Mouse (Mus musculus) lung, embryonic 15.5 days (tissue): Measurements from ENCODE around the gene Atp11c. TPM values are rescaled to one million over a fixed set of nuclear protein-coding genes. Genes with fewer than 3 reads are reported as not detected.

Experiments
- ATAC-seq: fragments of 200-750 bp; cut with Nextera tagmentation; 2 replicates; pipeline ENCODE4 v1.8.0; 2017; ENCODE audit warnings: moderate number of reproducible peaks, borderline replicate concordance; ENCODE audit not compliant: low FRiP score, low TSS enrichment; ENCODE audit errors: extremely low read depth
- H3K27ac ChIP-seq: fragments of 300-500 bp; sonication (generic); 2 replicates; pipeline ENCODE4 v1.5.1; 2015; ENCODE audit warnings: moderate library complexity, mild to moderate bottlenecking, inconsistent platforms
- H3K27me3 ChIP-seq: fragments of 300-500 bp; sonication (generic); 2 replicates; pipeline ENCODE4 v1.6.1; 2015; ENCODE audit warnings: inconsistent platforms
- H3K36me3 ChIP-seq: fragments of 300-500 bp; sonication (generic); 2 replicates; pipeline ENCODE4 v1.6.1; 2015; ENCODE audit warnings: inconsistent platforms
- H3K4me1 ChIP-seq: fragments of 300-500 bp; sonication (generic); 2 replicates; pipeline ENCODE4 v1.6.1; 2015; ENCODE audit warnings: inconsistent platforms
- H3K4me2 ChIP-seq: fragments of 300-500 bp; sonication (generic); 2 replicates; pipeline ENCODE4 v1.6.1; 2015; ENCODE audit warnings: inconsistent platforms, mild to moderate bottlenecking, moderate library complexity
- H3K4me3 ChIP-seq: fragments of 300-500 bp; sonication (generic); 2 replicates; pipeline ENCODE4 v1.5.1; 2015; ENCODE audit warnings: mild to moderate bottlenecking, inconsistent platforms
- H3K9ac ChIP-seq: fragments of 300-500 bp; sonication (generic); 2 replicates; pipeline ENCODE4 v1.6.1; 2015; ENCODE audit warnings: inconsistent platforms
- H3K9me3 ChIP-seq: fragments of 300-500 bp; sonication (generic); 2 replicates; pipeline ENCODE4 v1.6.1; 2016; ENCODE audit warnings: inconsistent platforms
- WGBS: fragments of 180-500 bp; shearing (Covaris S2); methylation state at CpG from one replicate; pipeline ENCODE4 v1.1.7; 2015; 5-methylcytosine and 5-hydroxymethylcytosine counted together
- polyA plus RNA-seq: library from polyadenylated mRNA; unstranded; fragments of >200 nt; fragmentation: Nextera tagmentation; extraction: Ambion mirVana; gene quantifications from 2 replicates; pipeline ENCODE4 v1.2.1, GENCODE M21; 2015

The Atp11c gene
- 7.2 and 7.8 TPM in 2 replicates for polyA plus RNA-seq

DNA sequence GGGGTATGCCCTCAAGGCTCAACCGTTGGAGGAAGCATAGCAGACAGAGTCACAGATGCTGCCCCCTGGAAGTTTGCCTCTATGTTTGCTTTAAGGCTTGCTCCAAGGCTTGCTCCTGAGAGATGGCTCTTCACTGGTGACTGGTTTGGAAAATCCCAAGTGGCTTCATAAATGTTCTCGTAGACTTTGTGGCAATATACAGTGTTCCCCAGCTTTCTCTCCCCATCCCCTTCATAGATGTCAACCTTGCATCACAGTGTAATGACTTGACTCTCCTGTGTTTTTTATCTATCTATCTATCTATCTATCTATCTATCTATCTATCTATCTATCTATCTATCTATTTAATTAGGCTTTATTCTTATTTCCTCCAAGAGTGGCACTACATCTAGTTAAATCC lies at the start of gene Atp11c:
Gene Atp11c, minus strand, starts transcription at position 101 of the 400 bp plus-strand sequence.
- Histone ChIP-seq H3K36me3 (no peaks in the 10 kb centered on the region), H3K4me2 (no peak within 1 kb of the TSS), H3K27ac (no peak within 1 kb of the TSS), H3K4me1 (no peaks in the 10 kb centered on the region), H3K4me3 (no peak within 1 kb of the TSS), H3K27me3 (no peaks in the 10 kb centered on the region), H3K9ac (no peak within 1 kb of the TSS), H3K9me3 (no peaks in the 10 kb centered on the region)
- no peak for ATAC-seq
- 76% methylated on average over 2 of the region's 2 CpGs for WGBS

- no peak overlapping the region for H3K4me2 ChIP-seq
- WGBS: 35% methylated on average over 3 of the region's 3 CpGs
- H3K4me1 ChIP-seq: no peaks in the 10 kb centered on the region
- no peaks in the 10 kb centered on the region for H3K9me3 ChIP-seq
- H3K27ac ChIP-seq: no peak overlapping the region
- no peak for ATAC-seq
- H3K36me3 ChIP-seq: no peaks in the 10 kb centered on the region
- H3K9ac ChIP-seq: no peak overlapping the region
- no peaks in the 10 kb centered on the region for H3K27me3 ChIP-seq
- no peak overlapping the region for H3K4me3 ChIP-seq
Measured at GRCm38 (mm10) chrX:60609202-60609601, 16.7 kb upstream of the Atp11c start.

- H3K4me3 ChIP-seq: no peak overlapping the region
- H3K4me1 ChIP-seq: no peaks in the 10 kb centered on the region
- no peak for ATAC-seq
- H3K27me3 ChIP-seq: no peaks in the 10 kb centered on the region
- H3K9ac ChIP-seq: no peak overlapping the region
- no peaks in the 10 kb centered on the region for H3K9me3 ChIP-seq
- H3K4me2 ChIP-seq: no peak overlapping the region
- H3K36me3 ChIP-seq: no peaks in the 10 kb centered on the region
- WGBS: 25% methylated on average over 1 of the region's 1 CpGs
- H3K27ac ChIP-seq: no peak overlapping the region
Measured at GRCm38 (mm10) chrX:60570539-60570938, 22.0 kb downstream of the Atp11c start.

DNA sequence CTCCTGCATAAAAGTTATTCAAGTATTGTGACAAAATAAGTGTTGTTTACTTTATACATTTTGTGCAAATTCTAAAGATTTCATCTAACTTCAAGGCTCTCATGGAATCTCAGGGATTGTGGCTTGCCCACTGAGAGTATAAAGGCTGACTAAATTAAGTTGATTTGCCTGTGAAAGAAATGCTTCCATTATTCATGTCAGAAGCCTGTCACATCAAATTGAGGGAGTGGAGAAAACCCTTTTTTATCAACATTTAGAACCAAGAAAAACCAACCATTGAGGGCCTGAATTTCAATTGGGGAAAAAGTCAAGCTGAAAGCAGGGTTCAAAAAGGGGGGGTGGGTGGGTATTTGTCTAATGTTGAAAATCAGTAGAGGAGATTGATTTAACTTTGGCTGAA lies 23.5 kb downstream of the Atp11c start:
- no peaks in the 10 kb centered on the region for H3K9me3 ChIP-seq
- H3K27me3 ChIP-seq: no peaks in the 10 kb centered on the region
- no peaks in the 10 kb centered on the region for H3K36me3 ChIP-seq
- no peak overlapping the region for H3K4me2 ChIP-seq
- no peak overlapping the region for H3K4me3 ChIP-seq
- no peak overlapping the region for H3K27ac ChIP-seq
- H3K9ac ChIP-seq: no peak overlapping the region
- no peak for ATAC-seq
- H3K4me1 ChIP-seq: no peaks in the 10 kb centered on the region

DNA sequence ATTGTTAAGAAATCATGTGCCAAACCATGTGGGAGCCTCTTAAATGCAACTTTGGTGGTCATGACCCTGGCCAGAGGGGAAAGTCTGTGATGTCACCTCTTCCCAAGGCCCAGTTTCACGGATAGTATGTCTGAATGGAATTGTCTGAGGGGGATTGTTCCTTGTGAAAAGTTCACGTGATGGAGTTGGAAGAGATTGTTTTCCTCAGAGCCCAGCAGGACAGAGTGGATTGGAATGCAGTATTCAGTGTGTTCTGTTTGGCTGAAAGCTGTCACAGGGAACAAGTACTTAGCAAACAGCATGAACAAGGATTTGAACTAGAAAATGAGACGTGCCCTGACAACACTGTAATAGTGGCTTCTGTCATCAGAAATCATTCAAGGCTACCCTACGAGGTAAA lies 37.3 kb downstream of the Atp11c start:
- ATAC-seq: no peak
- H3K4me1 ChIP-seq: no peaks in the 10 kb centered on the region
- H3K27me3 ChIP-seq: no peaks in the 10 kb centered on the region
- H3K4me3 ChIP-seq: no peak overlapping the region
- WGBS: 54% methylated on average over 4 of the region's 4 CpGs
- no peaks in the 10 kb centered on the region for H3K9me3 ChIP-seq
- no peak overlapping the region for H3K4me2 ChIP-seq
- no peak overlapping the region for H3K27ac ChIP-seq
- no peak overlapping the region for H3K9ac ChIP-seq
- no peaks in the 10 kb centered on the region for H3K36me3 ChIP-seq

GRCm38 (mm10) chrX:60547444-60548304 lies 44.8 kb downstream of the Atp11c start:
- peak; percentile 96 for ATAC-seq
- peaks cover 7% of the 10 kb centered on the region for H3K27me3 ChIP-seq

DNA sequence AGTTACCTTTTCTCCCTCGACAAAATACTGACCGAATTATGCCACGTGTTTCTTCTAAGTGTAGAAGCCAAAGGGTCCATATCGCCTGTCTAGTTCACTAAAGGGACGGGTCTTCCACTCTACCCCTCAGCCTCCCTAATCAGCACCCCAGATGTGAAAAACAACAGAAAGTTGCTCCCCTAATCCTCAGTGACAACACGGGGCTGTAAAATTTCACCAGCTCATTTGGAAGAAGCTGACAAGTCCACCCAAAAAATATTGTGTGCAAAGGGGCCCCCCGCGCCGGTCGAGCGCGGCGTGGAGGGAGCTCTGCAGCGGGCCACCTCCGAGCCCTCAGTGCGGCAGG lies 45.4 kb downstream of the Atp11c start:
- H3K4me1 ChIP-seq: no peaks in the 10 kb centered on the region
- WGBS: 20% methylated on average over 16 of the region's 16 CpGs
- ATAC-seq: no peak

More at GRCm38 (mm10) chrX:60547444-60548304, 44.8 kb downstream of the Atp11c start:
- H3K4me3 ChIP-seq: peak overlapping the region; percentile 51
- H3K9ac ChIP-seq: peak overlapping the region; percentile 31; the same call in 1 of the 2 replicates
- H3K4me1 ChIP-seq: no peaks in the 10 kb centered on the region
- no peak overlapping the region for H3K27ac ChIP-seq
- WGBS: 10% methylated on average over 58 of the region's 113 CpGs
- H3K9me3 ChIP-seq: no peaks in the 10 kb centered on the region
- H3K4me2 ChIP-seq: peak overlapping the region; percentile 66
- no peaks in the 10 kb centered on the region for H3K36me3 ChIP-seq

DNA sequence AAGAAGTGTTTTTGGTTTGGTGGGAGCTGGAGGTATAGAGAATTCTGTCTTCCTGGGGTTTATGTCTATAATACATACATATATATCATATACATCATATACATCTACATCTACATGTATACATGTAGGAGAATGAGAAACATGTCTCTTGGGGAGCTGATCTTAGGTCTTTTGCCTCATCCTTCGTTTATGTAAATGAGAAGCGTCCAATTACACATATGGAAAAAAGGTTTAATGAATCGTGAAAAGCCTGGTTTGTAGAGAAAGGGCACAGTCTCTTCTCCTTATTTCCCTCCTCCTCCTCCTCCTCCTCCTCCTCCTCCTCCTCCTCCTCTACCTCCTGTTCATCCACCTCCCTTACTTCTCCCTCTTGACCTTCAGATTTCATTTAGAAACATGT lies 46.6 kb downstream of the Atp11c start:
- H3K4me3 ChIP-seq: no peak overlapping the region
- peaks cover 7% of the 10 kb centered on the region for H3K27me3 ChIP-seq
- no peaks in the 10 kb centered on the region for H3K9me3 ChIP-seq
- H3K27ac ChIP-seq: no peak overlapping the region
- no peaks in the 10 kb centered on the region for H3K4me1 ChIP-seq
- H3K4me2 ChIP-seq: no peak overlapping the region
- ATAC-seq: no peak
- 55% methylated on average over 3 of the region's 3 CpGs for WGBS
- H3K9ac ChIP-seq: no peak overlapping the region
- H3K36me3 ChIP-seq: no peaks in the 10 kb centered on the region

More for the DNA sequence above, 45.4 kb downstream of the Atp11c start:
- no peaks in the 10 kb centered on the region for H3K9me3 ChIP-seq
- no peaks in the 10 kb centered on the region for H3K36me3 ChIP-seq
- H3K27me3 ChIP-seq: peaks cover 7% of the 10 kb centered on the region
- peak overlapping the region; percentile 31; the same call in 1 of the 2 replicates for H3K9ac ChIP-seq
- peak overlapping the region; percentile 51 for H3K4me3 ChIP-seq
- H3K27ac ChIP-seq: no peak overlapping the region
- H3K4me2 ChIP-seq: peak overlapping the region; percentile 66

- WGBS: 64% methylated on average over 1 of the region's 1 CpGs
- Histone ChIP-seq H3K27ac (no peak overlapping the region), H3K36me3 (no peaks in the 10 kb centered on the region), H3K4me3 (no peak overlapping the region), H3K9ac (no peak overlapping the region), H3K9me3 (no peaks in the 10 kb centered on the region), H3K4me2 (no peak overlapping the region), H3K27me3 (peaks cover 7% of the 10 kb centered on the region), H3K4me1 (no peaks in the 10 kb centered on the region)
- no peak for ATAC-seq
Measured at GRCm38 (mm10) chrX:60545444-60545843, 47.1 kb downstream of the Atp11c start.

GRCm38 (mm10) chrX:60544098-60544497 lies 48.4 kb downstream of the Atp11c start:
- H3K27me3 ChIP-seq: peaks cover 7% of the 10 kb centered on the region
- H3K4me3 ChIP-seq: no peak overlapping the region
- H3K9me3 ChIP-seq: no peaks in the 10 kb centered on the region
- no peaks in the 10 kb centered on the region for H3K36me3 ChIP-seq
- H3K4me2 ChIP-seq: no peak overlapping the region
- no peaks in the 10 kb centered on the region for H3K4me1 ChIP-seq
- H3K9ac ChIP-seq: no peak overlapping the region
- no peak overlapping the region for H3K27ac ChIP-seq
- ATAC-seq: no peak
- WGBS: 49% methylated on average over 4 of the region's 4 CpGs

DNA sequence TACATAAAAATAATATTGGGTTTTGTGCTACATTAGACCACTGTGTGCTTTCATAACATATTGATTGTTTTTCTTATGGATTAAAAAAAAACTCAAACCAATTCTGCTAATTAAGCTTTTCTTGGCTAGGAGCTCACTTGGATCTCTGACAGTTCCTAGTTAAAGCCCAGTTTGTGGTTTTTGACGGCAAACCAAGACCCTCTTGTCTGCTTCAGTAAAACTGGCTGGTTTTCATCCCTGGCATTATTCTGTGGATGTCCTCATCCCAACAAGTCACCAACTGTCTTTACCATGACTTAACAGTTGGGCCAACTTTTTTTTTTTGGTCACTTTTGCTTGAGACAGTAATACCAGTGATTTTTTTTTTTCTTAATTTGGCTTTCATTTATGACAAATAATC lies 49.6 kb downstream of the Atp11c start:
- 56% methylated on average over 1 of the region's 1 CpGs for WGBS

DNA sequence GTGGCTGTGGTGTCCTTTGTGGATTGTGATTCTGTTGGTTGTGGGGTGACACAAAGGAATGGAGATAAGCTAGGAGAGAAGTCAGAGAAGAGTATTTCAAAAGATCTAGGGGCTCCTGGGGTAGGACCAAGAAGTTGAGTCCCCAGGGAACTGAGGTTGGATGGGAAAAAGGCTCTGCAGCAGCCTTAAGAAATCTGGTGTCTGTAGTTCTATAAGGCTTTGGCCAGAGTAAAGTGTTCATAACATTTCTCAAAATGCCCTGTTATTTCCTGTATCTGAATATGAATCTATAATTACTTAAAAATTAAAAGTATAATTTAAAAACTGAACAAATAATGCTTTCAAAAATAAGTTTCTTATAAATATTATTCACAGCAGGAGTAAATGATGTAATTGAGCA lies 53.3 kb downstream of the Atp11c start, which contains the start of gene Gm7073:
Gene Gm7073, minus strand, starts transcription at position 101 of the 400 bp plus-strand sequence.
- Histone ChIP-seq H3K4me3 (no peak within 1 kb of the TSS), H3K4me2 (no peak within 1 kb of the TSS), H3K27ac (no peak within 1 kb of the TSS), H3K9me3 (no peaks in the 10 kb centered on the region), H3K27me3 (peaks cover 2% of the 10 kb centered on the region; the same call in 1 of the 2 replicates), H3K9ac (no peak within 1 kb of the TSS), H3K4me1 (no peaks in the 10 kb centered on the region), H3K36me3 (no peaks in the 10 kb centered on the region)
- no peak for ATAC-seq

More for the DNA sequence above, 49.6 kb downstream of the Atp11c start:
- no peak overlapping the region for H3K9ac ChIP-seq
- H3K27me3 ChIP-seq: peaks cover 2% of the 10 kb centered on the region; the same call in 1 of the 2 replicates
- no peaks in the 10 kb centered on the region for H3K4me1 ChIP-seq
- H3K27ac ChIP-seq: no peak overlapping the region
- no peak overlapping the region for H3K4me3 ChIP-seq
- no peak for ATAC-seq
- no peaks in the 10 kb centered on the region for H3K36me3 ChIP-seq
- H3K4me2 ChIP-seq: no peak overlapping the region
- no peaks in the 10 kb centered on the region for H3K9me3 ChIP-seq
